Mouse (Mus musculus) adipocyte (in vitro differentiated cells): ENCODE data around the gene Gm13271.
"Not testable (repeated sequence)": the region's sequence is repeated elsewhere in the genome, so short reads cannot be mapped to it uniquely, and the experiment has no call there.

ENCODE experiments used
- DNase-seq: peaks from one replicate; pipeline ENCODE4 v3.0.0-alpha.2; 2016; ENCODE audit warnings: low spot score

Gene Gm13271

DNA sequence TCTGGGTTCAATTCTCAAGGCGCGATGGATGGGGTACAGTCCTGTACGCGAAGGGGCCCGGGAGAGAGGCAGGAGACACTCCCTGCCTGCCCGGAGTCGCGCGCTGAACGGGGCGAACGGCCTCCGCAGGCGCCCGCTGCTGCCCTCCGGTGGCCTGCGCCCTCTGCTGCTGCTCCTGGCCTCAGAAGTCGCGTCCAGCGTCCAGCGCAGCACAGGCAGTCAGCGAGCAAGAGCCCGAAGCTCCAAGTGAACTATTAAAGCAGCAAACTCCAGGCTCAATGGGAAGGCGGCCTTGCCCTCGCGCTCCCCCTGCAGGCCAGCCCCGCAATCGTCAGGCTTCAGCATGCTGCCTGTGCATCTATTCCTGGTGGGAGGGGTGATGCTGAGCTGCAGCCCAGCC is 5.8 kb downstream of the Gm13271 start:
- DNase-seq: not testable (repeated sequence)

DNA sequence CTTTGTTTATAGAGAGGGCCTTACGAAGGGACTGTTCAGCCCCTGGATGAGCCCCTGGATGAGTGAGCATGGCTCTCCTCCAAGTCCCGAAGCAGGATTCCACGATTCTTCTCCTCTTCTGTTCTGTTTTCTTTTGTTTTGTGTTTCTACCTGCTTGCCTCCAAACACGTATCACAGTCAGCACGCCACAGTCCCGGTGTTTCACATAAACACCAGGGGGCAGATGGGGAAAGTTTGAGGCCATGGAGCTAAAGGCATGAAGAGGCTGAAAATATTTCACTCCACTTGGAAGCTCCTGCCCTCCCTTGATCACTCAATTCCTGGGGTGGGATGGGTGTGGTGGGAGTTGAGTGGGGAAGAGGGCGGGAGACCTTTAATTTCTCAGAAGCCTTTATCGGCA is 7.1 kb downstream of the Gm13271 start:
- not testable (repeated sequence) for DNase-seq

DNA sequence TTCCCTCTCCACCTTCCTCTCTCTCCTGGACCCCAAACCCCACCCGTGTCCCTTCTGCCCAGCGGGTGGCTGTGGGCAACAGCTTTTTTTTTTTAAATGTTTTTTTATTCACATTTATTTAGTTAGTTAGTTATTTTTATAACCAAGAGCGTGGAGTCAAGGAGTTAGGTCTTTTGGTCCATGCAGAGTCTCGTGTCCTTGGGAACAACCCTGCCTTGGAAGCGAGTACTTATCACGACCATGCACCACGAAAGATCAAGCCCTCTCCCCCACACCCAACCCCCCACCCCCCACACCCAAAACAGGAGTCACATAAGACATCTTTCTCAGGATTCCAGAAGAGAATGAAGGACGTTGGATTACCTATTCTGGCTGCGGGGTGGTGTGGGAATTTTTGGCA is 7.7 kb downstream of the Gm13271 start:
- not testable (repeated sequence) for DNase-seq

DNA sequence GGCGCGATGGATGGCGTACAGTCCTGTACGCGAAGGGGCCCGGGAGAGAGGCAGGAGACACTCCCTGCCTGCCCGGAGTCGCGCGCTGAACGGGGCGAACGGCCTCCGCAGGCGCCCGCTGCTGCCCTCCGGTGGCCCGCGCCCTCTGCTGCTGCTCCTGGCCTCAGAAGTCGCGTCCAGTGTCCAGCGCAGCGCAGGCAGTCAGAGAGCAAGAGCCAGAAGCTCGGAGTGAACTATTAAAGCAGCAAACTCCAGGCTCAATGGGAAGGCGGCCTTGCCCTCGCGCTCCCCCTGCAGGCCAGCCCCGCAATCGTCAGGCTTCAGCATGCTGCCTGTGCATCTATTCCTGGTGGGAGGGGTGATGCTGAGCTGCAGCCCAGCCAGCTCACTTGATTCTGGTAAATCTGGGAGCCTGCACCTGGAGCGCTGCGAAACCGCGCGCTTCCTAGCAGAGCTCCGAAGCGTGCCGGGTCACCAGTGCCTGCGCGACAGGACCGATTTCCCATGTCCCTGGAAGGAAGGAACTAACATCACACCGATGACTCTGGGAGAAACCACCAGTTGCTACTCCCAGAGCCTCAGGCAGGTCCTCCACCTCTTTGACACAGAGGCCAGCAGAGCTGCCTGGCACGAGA is 8.8 kb downstream of the Gm13271 start:
- DNase-seq: peak; percentile 16

DNA sequence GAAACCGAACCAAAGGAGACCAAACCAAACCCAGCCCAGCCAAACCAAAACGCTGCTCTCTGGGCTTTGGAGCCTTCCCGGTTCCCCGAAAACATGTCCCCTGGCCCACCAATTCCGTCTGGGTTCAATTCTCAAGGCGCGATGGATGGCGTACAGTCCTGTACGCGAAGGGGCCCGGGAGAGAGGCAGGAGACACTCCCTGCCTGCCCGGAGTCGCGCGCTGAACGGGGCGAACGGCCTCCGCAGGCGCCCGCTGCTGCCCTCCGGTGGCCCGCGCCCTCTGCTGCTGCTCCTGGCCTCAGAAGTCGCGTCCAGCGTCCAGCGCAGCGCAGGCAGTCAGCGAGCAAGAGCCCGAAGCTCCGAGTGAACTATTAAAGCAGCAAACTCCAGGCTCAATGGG is 18.9 kb downstream of the Gm13271 start, which contains the start of gene Gm13290:
Gm13290 (plus strand) TSS at position 301 of the 400 bp plus-strand sequence.
- not testable (repeated sequence) for DNase-seq

DNA sequence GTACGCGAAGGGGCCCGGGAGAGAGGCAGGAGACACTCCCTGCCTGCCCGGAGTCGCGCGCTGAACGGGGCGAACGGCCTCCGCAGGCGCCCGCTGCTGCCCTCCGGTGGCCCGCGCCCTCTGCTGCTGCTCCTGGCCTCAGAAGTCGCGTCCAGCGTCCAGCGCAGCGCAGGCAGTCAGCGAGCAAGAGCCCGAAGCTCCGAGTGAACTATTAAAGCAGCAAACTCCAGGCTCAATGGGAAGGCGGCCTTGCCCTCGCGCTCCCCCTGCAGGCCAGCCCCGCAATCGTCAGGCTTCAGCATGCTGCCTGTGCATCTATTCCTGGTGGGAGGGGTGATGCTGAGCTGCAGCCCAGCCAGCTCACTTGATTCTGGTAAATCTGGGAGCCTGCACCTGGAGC is 22.0 kb downstream of the Gm13271 start, which contains the start of gene Gm13289:
Gm13289 (plus strand) TSS at position 301 of the 400 bp plus-strand sequence.
- not testable (repeated sequence) for DNase-seq

DNA sequence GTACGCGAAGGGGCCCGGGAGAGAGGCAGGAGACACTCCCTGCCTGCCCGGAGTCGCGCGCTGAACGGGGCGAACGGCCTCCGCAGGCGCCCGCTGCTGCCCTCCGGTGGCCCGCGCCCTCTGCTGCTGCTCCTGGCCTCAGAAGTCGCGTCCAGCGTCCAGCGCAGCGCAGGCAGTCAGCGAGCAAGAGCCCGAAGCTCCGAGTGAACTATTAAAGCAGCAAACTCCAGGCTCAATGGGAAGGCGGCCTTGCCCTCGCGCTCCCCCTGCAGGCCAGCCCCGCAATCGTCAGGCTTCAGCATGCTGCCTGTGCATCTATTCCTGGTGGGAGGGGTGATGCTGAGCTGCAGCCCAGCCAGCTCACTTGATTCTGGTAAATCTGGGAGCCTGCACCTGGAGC is 24.9 kb downstream of the Gm13271 start, which contains the start of gene Gm13272:
Gm13272 (plus strand) TSS at position 301 of the 400 bp plus-strand sequence.
- DNase-seq: not testable (repeated sequence)

DNA sequence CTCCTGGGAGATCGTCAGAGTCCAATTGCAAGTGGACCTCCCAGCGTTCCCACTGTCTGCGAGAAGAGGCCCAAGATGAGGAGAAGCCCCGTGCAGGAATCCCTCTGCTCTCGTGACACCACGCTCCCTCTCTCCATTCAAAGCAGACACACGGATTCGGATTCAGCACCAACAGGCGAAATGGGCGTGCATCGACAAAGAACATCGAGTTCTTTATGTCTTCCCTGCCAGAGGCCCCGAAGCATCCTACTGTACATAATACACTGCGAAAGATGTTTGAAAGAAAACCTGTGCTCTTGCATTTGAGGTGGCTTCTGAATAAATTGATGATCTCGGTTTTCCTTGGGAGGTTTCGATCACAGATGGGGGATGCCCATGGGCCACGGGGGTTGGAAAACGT is 25.7 kb downstream of the Gm13271 start:
- DNase-seq: not testable (repeated sequence)

DNA sequence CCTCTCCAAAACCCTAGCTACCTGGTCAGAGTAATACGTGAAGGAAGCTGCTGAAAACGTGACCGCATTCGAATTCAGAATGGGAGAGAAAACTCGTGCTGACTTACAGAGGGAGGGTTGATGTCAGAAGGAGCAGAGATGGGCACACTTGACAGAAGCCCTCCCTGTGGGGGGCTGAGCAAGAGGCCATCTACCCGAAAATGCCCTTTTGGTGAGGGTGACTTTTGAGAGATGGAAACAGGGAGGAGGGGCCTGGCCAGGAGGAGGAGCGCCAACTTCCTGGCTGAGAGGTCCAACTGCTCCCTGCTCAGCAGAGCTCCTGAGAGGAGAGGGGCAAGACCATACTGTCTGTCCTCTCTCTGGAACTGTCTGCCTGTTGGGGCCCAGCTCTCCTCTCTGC is 27.2 kb downstream of the Gm13271 start, which contains the start of gene Ifnz:
Ifnz (plus strand) TSS at position 301 of the 400 bp plus-strand sequence.
- not testable (repeated sequence) for DNase-seq

DNA sequence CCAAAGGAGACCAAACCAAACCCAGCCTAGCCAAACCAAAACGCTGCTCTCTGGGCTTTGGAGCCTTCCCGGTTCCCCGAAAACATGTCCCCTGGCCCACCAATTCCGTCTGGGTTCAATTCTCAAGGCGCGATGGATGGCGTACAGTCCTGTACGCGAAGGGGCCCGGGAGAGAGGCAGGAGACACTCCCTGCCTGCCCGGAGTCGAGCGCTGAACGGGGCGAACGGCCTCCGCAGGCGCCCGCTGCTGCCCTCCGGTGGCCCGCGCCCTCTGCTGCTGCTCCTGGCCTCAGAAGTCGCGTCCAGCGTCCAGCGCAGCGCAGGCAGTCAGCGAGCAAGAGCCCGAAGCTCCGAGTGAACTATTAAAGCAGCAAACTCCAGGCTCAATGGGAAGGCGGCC is 27.7 kb downstream of the Gm13271 start:
- not testable (repeated sequence) for DNase-seq

DNA sequence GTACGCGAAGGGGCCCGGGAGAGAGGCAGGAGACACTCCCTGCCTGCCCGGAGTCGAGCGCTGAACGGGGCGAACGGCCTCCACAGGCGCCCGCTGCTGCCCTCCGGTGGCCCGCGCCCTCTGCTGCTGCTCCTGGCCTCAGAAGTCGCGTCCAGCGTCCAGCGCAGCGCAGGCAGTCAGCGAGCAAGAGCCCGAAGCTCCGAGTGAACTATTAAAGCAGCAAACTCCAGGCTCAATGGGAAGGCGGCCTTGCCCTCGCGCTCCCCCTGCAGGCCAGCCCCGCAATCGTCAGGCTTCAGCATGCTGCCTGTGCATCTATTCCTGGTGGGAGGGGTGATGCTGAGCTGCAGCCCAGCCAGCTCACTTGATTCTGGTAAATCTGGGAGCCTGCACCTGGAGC is 30.7 kb downstream of the Gm13271 start, which contains the start of gene Gm13276:
Gm13276 (plus strand) TSS at position 301 of the 400 bp plus-strand sequence.
- DNase-seq: not testable (repeated sequence)

DNA sequence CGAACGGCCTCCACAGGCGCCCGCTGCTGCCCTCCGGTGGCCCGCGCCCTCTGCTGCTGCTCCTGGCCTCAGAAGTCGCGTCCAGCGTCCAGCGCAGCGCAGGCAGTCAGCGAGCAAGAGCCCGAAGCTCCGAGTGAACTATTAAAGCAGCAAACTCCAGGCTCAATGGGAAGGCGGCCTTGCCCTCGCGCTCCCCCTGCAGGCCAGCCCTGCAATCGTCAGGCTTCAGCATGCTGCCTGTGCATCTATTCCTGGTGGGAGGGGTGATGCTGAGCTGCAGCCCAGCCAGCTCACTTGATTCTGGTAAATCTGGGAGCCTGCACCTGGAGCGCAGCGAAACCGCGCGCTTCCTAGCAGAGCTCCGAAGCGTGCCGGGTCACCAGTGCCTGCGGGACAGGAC is 33.7 kb downstream of the Gm13271 start, which contains the start of gene Gm13277:
Gm13277 (plus strand) TSS at position 231 of the 400 bp plus-strand sequence.
- not testable (repeated sequence) for DNase-seq

DNA sequence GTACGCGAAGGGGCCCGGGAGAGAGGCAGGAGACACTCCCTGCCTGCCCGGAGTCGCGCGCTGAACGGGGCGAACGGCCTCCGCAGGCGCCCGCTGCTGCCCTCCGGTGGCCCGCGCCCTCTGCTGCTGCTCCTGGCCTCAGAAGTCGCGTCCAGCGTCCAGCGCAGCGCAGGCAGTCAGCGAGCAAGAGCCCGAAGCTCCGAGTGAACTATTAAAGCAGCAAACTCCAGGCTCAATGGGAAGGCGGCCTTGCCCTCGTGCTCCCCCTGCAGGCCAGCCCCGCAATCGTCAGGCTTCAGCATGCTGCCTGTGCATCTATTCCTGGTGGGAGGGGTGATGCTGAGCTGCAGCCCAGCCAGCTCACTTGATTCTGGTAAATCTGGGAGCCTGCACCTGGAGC is 36.6 kb downstream of the Gm13271 start, which contains the start of gene Gm13278:
Gm13278 (plus strand) TSS at position 301 of the 400 bp plus-strand sequence.
- not testable (repeated sequence) for DNase-seq

DNA sequence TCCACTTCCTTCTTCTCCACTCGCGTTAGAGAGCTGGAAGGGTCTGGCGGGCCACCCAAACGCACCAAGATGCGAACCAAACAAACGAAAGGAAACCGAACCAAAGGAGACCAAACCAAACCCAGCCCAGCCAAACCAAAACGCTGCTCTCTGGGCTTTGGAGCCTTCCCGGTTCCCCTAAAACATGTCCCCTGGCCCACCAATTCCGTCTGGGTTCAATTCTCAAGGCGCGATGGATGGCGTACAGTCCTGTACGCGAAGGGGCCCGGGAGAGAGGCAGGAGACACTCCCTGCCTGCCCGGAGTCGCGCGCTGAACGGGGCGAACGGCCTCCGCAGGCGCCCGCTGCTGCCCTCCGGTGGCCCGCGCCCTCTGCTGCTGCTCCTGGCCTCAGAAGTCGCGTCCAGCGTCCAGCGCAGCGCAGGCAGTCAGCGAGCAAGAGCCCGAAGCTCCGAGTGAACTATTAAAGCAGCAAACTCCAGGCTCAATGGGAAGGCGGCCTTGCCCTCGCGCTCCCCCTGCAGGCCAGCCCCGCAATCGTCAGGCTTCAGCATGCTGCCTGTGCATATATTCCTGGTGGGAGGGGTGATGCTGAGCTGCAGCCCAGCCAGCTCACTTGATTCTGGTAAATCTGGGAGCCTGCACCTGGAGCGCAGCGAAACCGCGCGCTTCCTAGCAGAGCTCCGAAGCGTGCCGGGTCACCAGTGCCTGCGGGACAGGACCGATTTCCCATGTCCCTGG is 39.4 kb downstream of the Gm13271 start, which contains the start of gene Gm13275:
Gm13275 (plus strand) TSS at position 552 of the 740 bp plus-strand sequence.
- DNase-seq: not testable (repeated sequence)

DNA sequence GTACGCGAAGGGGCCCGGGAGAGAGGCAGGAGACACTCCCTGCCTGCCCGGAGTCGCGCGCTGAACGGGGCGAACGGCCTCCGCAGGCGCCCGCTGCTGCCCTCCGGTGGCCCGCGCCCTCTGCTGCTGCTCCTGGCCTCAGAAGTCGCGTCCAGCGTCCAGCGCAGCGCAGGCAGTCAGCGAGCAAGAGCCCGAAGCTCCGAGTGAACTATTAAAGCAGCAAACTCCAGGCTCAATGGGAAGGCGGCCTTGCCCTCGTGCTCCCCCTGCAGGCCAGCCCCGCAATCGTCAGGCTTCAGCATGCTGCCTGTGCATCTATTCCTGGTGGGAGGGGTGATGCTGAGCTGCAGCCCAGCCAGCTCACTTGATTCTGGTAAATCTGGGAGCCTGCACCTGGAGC is 42.4 kb downstream of the Gm13271 start, which contains the start of gene Gm13279:
Gm13279 (plus strand) TSS at position 301 of the 400 bp plus-strand sequence.
- not testable (repeated sequence) for DNase-seq

DNA sequence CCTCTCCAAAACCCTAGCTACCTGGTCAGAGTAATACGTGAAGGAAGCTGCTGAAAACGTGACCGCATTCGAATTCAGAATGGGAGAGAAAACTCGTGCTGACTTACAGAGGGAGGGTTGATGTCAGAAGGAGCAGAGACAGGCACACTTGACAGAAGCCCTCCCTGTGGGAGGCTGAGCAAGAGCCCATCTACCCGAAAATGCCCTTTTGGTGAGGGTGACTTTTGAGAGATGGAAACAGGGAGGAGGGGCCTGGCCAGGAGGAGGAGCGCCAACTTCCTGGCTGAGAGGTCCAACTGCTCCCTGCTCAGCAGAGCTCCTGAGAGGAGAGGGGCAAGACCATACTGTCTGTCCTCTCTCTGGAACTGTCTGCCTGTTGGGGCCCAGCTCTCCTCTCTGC is 44.7 kb downstream of the Gm13271 start, which contains the start of gene Gm13285:
Gm13285 (plus strand) TSS at position 301 of the 400 bp plus-strand sequence.
- DNase-seq: not testable (repeated sequence)

DNA sequence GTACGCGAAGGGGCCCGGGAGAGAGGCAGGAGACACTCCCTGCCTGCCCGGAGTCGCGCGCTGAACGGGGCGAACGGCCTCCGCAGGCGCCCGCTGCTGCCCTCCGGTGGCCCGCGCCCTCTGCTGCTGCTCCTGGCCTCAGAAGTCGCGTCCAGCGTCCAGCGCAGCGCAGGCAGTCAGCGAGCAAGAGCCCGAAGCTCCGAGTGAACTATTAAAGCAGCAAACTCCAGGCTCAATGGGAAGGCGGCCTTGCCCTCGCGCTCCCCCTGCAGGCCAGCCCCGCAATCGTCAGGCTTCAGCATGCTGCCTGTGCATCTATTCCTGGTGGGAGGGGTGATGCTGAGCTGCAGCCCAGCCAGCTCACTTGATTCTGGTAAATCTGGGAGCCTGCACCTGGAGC is 48.3 kb downstream of the Gm13271 start, which contains the start of gene Gm13287:
Gm13287 (plus strand) TSS at position 301 of the 400 bp plus-strand sequence.
- not testable (repeated sequence) for DNase-seq
